Mouse (Mus musculus) heart, adult 9 months (tissue): ENCODE measurements around the gene Gm21425.
"Not testable (repeated sequence)": the region's sequence is repeated elsewhere in the genome, so short reads cannot be mapped to it uniquely, and the experiment has no call there.

ENCODE experiments used
- DNase-seq, 2 experiments: peaks; one replicate each; pipeline ENCODE4 v3.0.0; 2022; ENCODE audit warnings: low spot score in 2 of 2

The Gm21425 gene

DNA sequence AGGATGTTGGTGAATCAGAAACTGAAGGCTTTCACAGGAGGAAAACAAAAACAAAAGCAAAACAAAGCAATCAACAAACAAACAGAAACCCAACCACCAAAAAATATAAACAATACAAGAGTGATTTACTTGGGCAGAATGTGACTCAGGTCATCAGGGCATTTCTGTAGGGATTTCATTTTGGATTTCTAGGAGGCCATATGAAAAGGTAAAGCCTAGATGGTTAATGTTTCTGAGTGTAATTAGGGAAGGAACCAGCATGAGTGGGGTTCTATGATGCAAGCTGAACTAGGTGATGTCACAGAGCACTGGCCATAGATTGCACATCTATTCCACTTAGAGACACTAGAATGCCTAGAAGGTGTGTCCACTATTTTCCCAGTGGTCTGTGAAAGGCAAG lies at the start of gene Gm21425:
TSS of gene Gm21425 (plus strand) at position 301 of the 400 bp plus-strand sequence.
- not testable (repeated sequence) for DNase-seq

DNA sequence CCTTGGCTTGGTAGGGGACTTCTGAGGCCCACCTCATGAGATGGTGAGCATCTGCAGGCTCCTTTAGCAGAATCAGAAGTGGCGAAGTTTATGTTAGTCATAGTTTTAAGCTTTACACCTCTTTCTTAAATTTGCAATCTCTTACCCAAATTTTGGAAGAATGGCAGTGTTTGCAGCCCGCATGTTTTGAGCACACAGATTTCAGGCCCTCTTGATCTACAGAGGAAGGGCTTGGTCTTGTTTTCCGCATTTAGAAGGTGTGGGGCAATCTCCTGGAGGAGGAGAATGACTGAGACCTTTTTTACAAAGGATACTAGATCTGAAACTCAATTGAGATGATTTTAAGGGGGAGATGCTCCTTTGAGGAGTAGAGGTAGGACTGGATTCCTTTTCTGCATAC lies 28.4 kb upstream of the Gm21425 start, which contains the start of gene Gm21891:
TSS of gene Gm21891 (minus strand) at position 101 of the 400 bp plus-strand sequence.
- DNase-seq, result not testable (repeated sequence)
